Mouse (Mus musculus) hindbrain, embryonic 11.5 days (tissue): ENCODE data around the gene C2cd3. TPM values are rescaled to one million over a fixed set of nuclear protein-coding genes. Genes with fewer than 3 reads are reported as not detected.

Source experiments
- ATAC-seq: fragments of 200-750 bp; cut with Nextera tagmentation; 2 replicates; pipeline ENCODE4 v1.8.0; 2017; ENCODE audit warnings: mild to moderate bottlenecking, moderate TSS enrichment, moderate library complexity; ENCODE audit not compliant: low FRiP score
- DNase-seq: peaks from one replicate; pipeline ENCODE4 v3.0.0-alpha.2; 2015; ENCODE audit warnings: low spot score
- H3K27ac ChIP-seq: fragments of 300-500 bp; sonication (generic); 2 replicates; pipeline ENCODE4 v1.5.1; 2014; ENCODE audit warnings: mild to moderate bottlenecking, low read depth, low read length
- H3K27me3 ChIP-seq: fragments of 300-500 bp; sonication (generic); 2 replicates; pipeline ENCODE4 v1.6.1; 2014; ENCODE audit warnings: mild to moderate bottlenecking, low read length, moderate library complexity, mixed read lengths; ENCODE audit not compliant: control insufficient read depth, insufficient read depth
- H3K36me3 ChIP-seq: fragments of 300-500 bp; sonication (generic); 2 replicates; pipeline ENCODE4 v1.6.1; 2014; ENCODE audit warnings: mild to moderate bottlenecking, low read length, moderate library complexity, mixed read lengths; ENCODE audit not compliant: control insufficient read depth, insufficient read depth
- H3K4me1 ChIP-seq: fragments of 300-500 bp; sonication (generic); replicated peaks from 2 replicates; pipeline ENCODE4 v1.6.1; 2014; ENCODE audit warnings: low read length, mixed read lengths; ENCODE audit not compliant: control insufficient read depth, insufficient read depth
- H3K4me2 ChIP-seq: fragments of 300-500 bp; sonication (generic); replicated peaks from 2 replicates; pipeline ENCODE4 v1.6.1; 2014; ENCODE audit warnings: mild to moderate bottlenecking, low read depth, low read length
- H3K4me3 ChIP-seq: fragments of 300-500 bp; sonication (generic); 2 replicates; pipeline ENCODE4 v1.5.1; 2014; ENCODE audit warnings: low read depth, low read length
- H3K9ac ChIP-seq: fragments of 300-500 bp; sonication (generic); 2 replicates; pipeline ENCODE4 v1.6.1; 2014; ENCODE audit warnings: low read depth, low read length
- H3K9me3 ChIP-seq: fragments of 300-500 bp; sonication (generic); 2 replicates; pipeline ENCODE4 v1.6.1; 2016; ENCODE audit warnings: low read length; ENCODE audit not compliant: control insufficient read depth
- WGBS: fragments of 180-500 bp; shearing (Covaris S2); extraction: QIAGEN DNeasy Blood & Tissue Kit; methylation state at CpG from one replicate; pipeline ENCODE4 v1.1.7; 2014; 5-methylcytosine and 5-hydroxymethylcytosine counted together
- polyA plus RNA-seq: library from polyadenylated mRNA; unstranded; fragments of >200 nt; fragmentation: Nextera tagmentation; extraction: Ambion mirVana; gene quantifications from 2 replicates; pipeline ENCODE4 v1.2.1, GENCODE M21; 2014

The C2cd3 gene
- polyA plus RNA-seq, 1 experiment from 2014 or later = 40.4 TPM

DNA sequence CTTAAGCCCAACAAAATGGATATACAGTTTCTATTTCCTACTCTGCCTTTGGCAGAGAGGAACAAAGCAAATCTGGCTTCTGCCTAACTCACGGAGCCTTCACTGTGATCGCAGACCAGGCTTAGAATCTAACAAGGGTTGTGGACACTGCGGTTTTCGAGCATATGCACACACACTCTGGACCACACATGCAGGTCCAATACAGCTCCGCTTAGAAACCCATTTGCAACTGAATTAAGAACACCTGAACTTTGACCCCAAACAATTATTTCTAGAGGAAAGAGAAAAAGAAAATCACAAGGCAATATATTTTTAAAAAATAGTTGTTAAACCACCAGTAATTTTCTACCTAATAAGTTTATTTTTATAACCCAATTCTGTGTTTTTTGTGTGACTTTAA, 15.7 kb upstream of the C2cd3 start:
- no peaks in the 10 kb centered on the region for H3K36me3 ChIP-seq
- H3K4me1 ChIP-seq = no peaks in the 10 kb centered on the region
- no peak overlapping the region for H3K4me3 ChIP-seq
- no peak overlapping the region for H3K27ac ChIP-seq
- no peaks in the 10 kb centered on the region for H3K9me3 ChIP-seq
- ATAC-seq = no peak
- 73% methylated on average over 5 of the region's 5 CpGs for WGBS
- H3K9ac ChIP-seq = no peak overlapping the region
- no peaks in the 10 kb centered on the region for H3K27me3 ChIP-seq
- DNase-seq = no peak
- H3K4me2 ChIP-seq = no peak overlapping the region

DNA sequence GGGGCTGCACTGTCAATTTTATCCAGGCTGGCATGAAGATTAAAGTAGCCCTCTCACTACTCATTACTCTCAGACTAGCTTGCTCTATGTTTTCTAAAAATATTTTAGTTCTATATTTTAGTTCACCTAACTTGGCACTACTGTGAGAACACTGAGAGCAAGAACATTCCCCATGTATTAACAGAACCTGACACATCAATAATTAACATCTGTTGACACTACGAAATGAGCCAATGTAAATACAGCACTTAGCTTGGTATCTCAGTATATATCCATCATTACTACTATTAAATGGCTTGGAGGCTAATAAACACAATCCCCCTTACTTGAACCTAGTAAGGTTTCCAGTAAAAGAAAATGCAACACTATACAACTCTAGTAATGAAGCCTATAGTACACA, 15.3 kb upstream of the C2cd3 start:
- Histone ChIP-seq H3K9ac (no peak overlapping the region), H3K36me3 (no peaks in the 10 kb centered on the region), H3K4me3 (no peak overlapping the region), H3K4me1 (no peaks in the 10 kb centered on the region), H3K9me3 (no peaks in the 10 kb centered on the region), H3K4me2 (no peak overlapping the region), H3K27me3 (no peaks in the 10 kb centered on the region), H3K27ac (no peak overlapping the region)
- no peak for ATAC-seq
- no peak for DNase-seq
- WGBS = 93% methylated on average over 1 of the region's 1 CpGs

DNA sequence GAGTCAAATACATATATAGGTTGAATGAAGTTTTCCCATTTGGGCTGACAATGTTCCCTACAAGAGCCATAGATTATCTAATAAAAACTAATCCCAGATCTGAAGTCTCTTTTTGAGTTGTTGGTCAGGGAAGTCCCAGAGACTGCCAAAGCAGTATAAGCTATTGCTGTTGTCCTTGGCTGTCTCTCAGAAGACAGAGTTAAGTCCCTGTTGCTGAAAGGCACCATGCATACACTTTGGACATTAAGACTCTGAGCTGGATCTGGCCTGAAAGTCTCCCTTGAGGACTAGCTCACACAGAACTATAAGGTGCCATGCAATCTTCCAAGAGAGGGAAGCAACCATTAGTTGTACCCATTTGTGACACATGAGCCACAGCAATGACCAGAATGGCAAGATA, 14.2 kb upstream of the C2cd3 start:
- no peak overlapping the region for H3K27ac ChIP-seq
- no peak for DNase-seq
- no peak overlapping the region for H3K4me3 ChIP-seq
- no peaks in the 10 kb centered on the region for H3K9me3 ChIP-seq
- no peak overlapping the region for H3K4me2 ChIP-seq
- no peak overlapping the region for H3K9ac ChIP-seq
- H3K27me3 ChIP-seq = no peaks in the 10 kb centered on the region
- H3K36me3 ChIP-seq = no peaks in the 10 kb centered on the region
- no peak for ATAC-seq
- H3K4me1 ChIP-seq = no peaks in the 10 kb centered on the region

DNA sequence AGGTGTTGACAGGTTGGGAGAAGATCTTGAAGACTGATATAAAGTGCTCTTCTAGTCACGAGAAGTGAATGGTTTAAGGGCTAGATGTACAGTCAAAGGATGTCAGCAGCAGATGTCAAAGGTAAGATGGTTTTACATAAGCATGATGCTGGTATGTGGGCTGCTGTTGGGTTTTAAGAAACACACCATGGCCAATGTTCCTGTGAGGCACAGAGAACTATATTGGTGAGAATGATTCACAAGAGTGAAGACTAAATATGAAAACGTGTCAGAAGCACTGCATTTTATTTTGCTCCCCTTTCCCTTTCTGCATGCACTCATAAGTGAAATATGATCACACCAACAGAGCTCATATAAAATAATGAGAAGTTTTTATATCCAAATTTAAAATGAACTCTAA, 8.9 kb upstream of the C2cd3 start:
- ATAC-seq (no peak), DNase-seq (no peak)
- Histone ChIP-seq H3K27me3 (no peaks in the 10 kb centered on the region), H3K4me3 (no peak overlapping the region), H3K9me3 (no peaks in the 10 kb centered on the region), H3K4me2 (no peak overlapping the region), H3K9ac (no peak overlapping the region), H3K36me3 (no peaks in the 10 kb centered on the region), H3K27ac (no peak overlapping the region), H3K4me1 (no peaks in the 10 kb centered on the region)
- WGBS = 89% methylated on average over 2 of the region's 2 CpGs

DNA sequence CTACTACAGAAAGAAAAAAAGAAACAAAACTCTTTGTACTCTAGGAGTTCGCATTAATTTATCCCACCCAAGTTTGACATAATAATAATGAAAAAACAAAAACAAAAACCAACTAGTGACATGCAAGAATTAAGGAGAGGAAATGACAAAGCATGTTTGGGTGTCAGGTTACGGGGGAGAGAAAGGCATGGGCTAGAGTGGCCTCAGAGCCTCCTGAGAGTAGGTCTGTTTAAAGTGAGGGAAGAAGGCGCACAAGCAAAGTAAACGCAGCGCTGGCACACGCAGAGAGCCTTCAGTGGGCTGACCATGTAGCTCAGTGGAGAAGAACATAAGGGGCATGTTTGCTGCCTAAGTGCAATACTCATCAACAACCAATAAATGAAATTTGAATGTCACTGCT, 7.1 kb upstream of the C2cd3 start:
- H3K4me2 ChIP-seq = no peak overlapping the region
- no peak overlapping the region for H3K9ac ChIP-seq
- ATAC-seq (no peak), DNase-seq (no peak)
- 60% methylated on average over 6 of the region's 6 CpGs for WGBS
- H3K36me3 ChIP-seq = no peaks in the 10 kb centered on the region
- no peaks in the 10 kb centered on the region for H3K9me3 ChIP-seq
- no peaks in the 10 kb centered on the region for H3K4me1 ChIP-seq
- no peak overlapping the region for H3K4me3 ChIP-seq
- no peaks in the 10 kb centered on the region for H3K27me3 ChIP-seq
- no peak overlapping the region for H3K27ac ChIP-seq

DNA sequence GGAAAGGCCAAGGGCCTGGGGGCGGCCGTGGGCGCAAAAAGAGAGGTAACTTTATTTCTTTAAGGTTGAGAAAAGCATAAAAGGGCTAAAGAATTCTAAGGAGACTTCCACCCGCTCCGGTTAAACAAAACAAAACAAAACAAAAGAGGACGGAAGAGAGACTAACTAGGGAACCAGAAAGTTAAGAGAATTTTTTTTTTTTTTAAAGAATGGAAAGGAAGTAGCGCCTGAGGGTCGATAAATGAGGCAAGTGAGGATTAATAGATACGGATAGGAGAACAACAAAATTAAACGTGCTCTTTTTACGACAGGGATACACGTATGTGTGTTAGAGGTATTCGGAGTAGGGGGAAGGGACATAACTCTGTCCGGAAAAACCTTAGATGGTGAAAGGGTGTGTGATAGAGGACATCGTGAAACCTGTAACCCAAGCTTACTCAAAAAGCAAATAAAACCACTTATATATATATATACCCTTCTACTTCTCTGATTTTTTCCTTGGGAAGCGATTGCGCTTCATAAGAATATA, 483 bp downstream of the C2cd3 start:
- 9% methylated on average over 17 of the region's 17 CpGs for WGBS
- Histone ChIP-seq H3K4me2 (peak overlapping the region; percentile 35), H3K27me3 (no peaks in the 10 kb centered on the region), H3K4me1 (no peaks in the 10 kb centered on the region), H3K36me3 (0 out of 2 replicates have a peak, but pooled peaks cover 2% of the 10 kb centered on the region), H3K9me3 (no peaks in the 10 kb centered on the region), H3K27ac (peak overlapping the region; percentile 60), H3K4me3 (peak overlapping the region; percentile 69), H3K9ac (peak overlapping the region; percentile 52)
- DNase-seq = no peak
- no peak for ATAC-seq

DNA sequence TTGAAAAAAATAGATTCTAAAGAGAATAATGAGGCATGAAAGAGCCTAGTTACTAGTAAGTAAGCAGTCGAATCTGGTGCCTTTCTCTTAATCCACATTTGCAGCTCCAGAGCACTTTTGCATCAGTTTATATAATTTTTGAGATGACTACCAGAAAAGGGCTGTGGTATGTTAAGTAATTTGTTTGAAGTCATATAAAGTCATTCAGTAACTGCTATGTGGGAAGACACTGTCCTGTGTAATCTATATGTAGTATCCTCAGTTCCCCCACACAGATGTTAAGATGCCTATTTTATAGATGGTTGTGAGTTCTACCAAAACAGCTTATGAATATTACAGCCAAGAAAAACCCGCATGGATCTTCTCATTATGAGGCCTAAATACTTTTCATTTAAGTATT, 6.2 kb downstream of the C2cd3 start:
- H3K4me3 ChIP-seq = no peak overlapping the region
- no peak overlapping the region for H3K4me2 ChIP-seq
- ATAC-seq = no peak
- DNase-seq = no peak
- H3K9ac ChIP-seq = no peak overlapping the region
- H3K27ac ChIP-seq = no peak overlapping the region
- no peaks in the 10 kb centered on the region for H3K4me1 ChIP-seq
- 92% methylated on average over 2 of the region's 2 CpGs for WGBS
- 0 out of 2 replicates have a peak, but pooled peaks cover 2% of the 10 kb centered on the region for H3K36me3 ChIP-seq
- no peaks in the 10 kb centered on the region for H3K9me3 ChIP-seq
- H3K27me3 ChIP-seq = no peaks in the 10 kb centered on the region

DNA sequence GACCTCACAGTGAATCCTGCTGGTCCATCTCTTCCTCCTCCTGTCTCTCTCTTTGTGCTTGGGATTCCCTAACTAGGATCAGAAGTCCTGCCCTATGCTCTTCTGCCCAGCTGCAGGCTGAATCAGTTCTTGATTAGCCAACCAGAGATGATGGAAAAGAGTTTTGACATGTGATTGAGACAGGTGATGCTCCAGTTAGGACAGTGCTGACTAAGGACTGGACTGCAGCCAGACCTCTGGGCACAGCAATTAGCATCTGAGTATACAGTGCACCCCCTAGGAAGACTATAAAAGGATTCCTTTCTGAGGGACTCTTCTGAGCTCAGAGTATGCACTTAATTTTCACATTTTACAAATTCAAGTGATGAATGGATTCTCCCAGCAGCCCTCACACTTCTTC, 9.1 kb downstream of the C2cd3 start:
- no peak overlapping the region for H3K4me3 ChIP-seq
- H3K36me3 ChIP-seq = no peaks in the 10 kb centered on the region
- H3K9me3 ChIP-seq = no peaks in the 10 kb centered on the region
- no peak overlapping the region for H3K9ac ChIP-seq
- ATAC-seq (no peak), DNase-seq (no peak)
- no peak overlapping the region for H3K27ac ChIP-seq
- no peak overlapping the region for H3K4me2 ChIP-seq
- no peaks in the 10 kb centered on the region for H3K27me3 ChIP-seq
- H3K4me1 ChIP-seq = no peaks in the 10 kb centered on the region

DNA sequence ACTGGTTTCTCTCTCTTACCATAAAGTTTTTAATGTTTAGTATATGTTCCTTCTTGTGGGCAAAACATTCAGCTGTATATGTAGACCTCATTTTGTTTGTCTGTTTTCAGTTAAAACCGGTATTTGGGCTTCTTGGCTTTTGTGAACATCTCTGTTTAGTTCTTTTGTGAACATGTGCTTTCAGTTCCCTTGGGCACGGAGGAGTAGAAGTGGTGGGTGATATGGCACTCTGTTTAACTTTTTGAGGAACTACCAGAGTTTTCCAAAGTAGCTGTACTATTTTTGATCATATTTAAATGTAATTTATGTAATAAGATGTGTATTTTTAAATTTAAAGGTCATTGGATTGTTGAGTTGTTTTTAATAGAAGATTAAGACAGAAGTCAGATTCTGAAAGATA, 11.2 kb downstream of the C2cd3 start:
- H3K36me3 ChIP-seq = no peaks in the 10 kb centered on the region
- WGBS = 91% methylated on average over 2 of the region's 2 CpGs
- H3K9me3 ChIP-seq = no peaks in the 10 kb centered on the region

More for the DNA sequence above, 11.2 kb downstream of the C2cd3 start:
- Histone ChIP-seq H3K27me3 (no peaks in the 10 kb centered on the region), H3K27ac (no peak overlapping the region), H3K4me1 (no peaks in the 10 kb centered on the region), H3K9ac (no peak overlapping the region), H3K4me3 (no peak overlapping the region), H3K4me2 (no peak overlapping the region)
- ATAC-seq (no peak), DNase-seq (no peak)
